Mouse (Mus musculus) lung, embryonic 14.5 days (tissue): Measurements from ENCODE around the gene Prss32. TPM values are rescaled to one million over a fixed set of nuclear protein-coding genes. Genes with fewer than 3 reads are reported as not detected.
A peak's percentile ranks its signal among the peaks of the same experiment; 100 is the strongest.

Experiments
- ATAC-seq: fragments of 200-750 bp; cut with Nextera tagmentation; 2 replicates; pipeline ENCODE4 v1.8.0; 2017; ENCODE audit warnings: mild to moderate bottlenecking, moderate TSS enrichment, moderate library complexity; ENCODE audit not compliant: insufficient read depth
- DNase-seq: peaks from one replicate; pipeline ENCODE4 v3.0.0-alpha.2; 2015
- H3K27ac ChIP-seq: fragments of 300-500 bp; sonication (generic); 2 replicates; pipeline ENCODE4 v1.5.1; 2014; ENCODE audit warnings: low read depth, mild to moderate bottlenecking, moderate library complexity
- H3K27me3 ChIP-seq: fragments of 300-500 bp; sonication (generic); 2 replicates; pipeline ENCODE4 v1.6.1; 2014; ENCODE audit warnings: low read length, control low read depth; ENCODE audit not compliant: insufficient read depth
- H3K36me3 ChIP-seq: fragments of 300-500 bp; sonication (generic); 2 replicates; pipeline ENCODE4 v1.6.1; 2014; ENCODE audit warnings: control low read depth; ENCODE audit not compliant: insufficient read depth
- H3K4me1 ChIP-seq: fragments of 300-500 bp; sonication (generic); 2 replicates; pipeline ENCODE4 v1.6.1; 2014; ENCODE audit warnings: antibody characterized with exemption, control low read depth; ENCODE audit not compliant: insufficient read depth
- H3K4me2 ChIP-seq: fragments of 300-500 bp; sonication (generic); 2 replicates; pipeline ENCODE4 v1.6.1; 2014; ENCODE audit warnings: mild to moderate bottlenecking
- H3K4me3 ChIP-seq: fragments of 300-500 bp; sonication (generic); 2 replicates; pipeline ENCODE4 v1.5.1; 2014; ENCODE audit warnings: low read depth, low read length
- H3K9ac ChIP-seq: fragments of 300-500 bp; sonication (generic); 2 replicates; pipeline ENCODE4 v1.6.1; 2014
- H3K9me3 ChIP-seq: fragments of 300-500 bp; sonication (generic); 2 replicates; pipeline ENCODE4 v1.6.1; 2016; ENCODE audit warnings: low read depth, low read length, control low read depth
- CTCF ChIP-seq: IDR thresholded peaks from 2 replicates; pipeline ENCODE4 v1.5.1; 2016; ENCODE audit warnings: antibody characterized with exemption, low read depth
- WGBS: fragments of 180-500 bp; shearing (Covaris S2); extraction: QIAGEN DNeasy Blood & Tissue Kit; methylation state at CpG from one replicate; pipeline ENCODE4 v1.1.7; 2014; 5-methylcytosine and 5-hydroxymethylcytosine counted together
- polyA plus RNA-seq: library from polyadenylated mRNA; unstranded; fragments of >200 nt; fragmentation: Nextera tagmentation; extraction: Ambion mirVana; gene quantifications from 2 replicates; pipeline ENCODE4 v1.2.1, GENCODE M21; 2014

Gene Prss32
- polyA plus RNA-seq, 1 experiment from 2014 or later: not detected

GRCm38 (mm10) chr17:23823614-23824013 lies 20.0 kb upstream of the Prss32 start:
- Histone ChIP-seq H3K4me3 (no peak overlapping the region), H3K4me2 (no peak overlapping the region), H3K27ac (no peak overlapping the region), H3K4me1 (0 out of 2 replicates have a peak, but pooled peaks cover 5% of the 10 kb centered on the region), H3K27me3 (no peaks in the 10 kb centered on the region), H3K36me3 (peaks cover 88% of the 10 kb centered on the region), H3K9me3 (no peaks in the 10 kb centered on the region), H3K9ac (no peak overlapping the region)
- ATAC-seq (no peak), DNase-seq (no peak)
- WGBS: 88% methylated on average over 12 of the region's 12 CpGs
- no peak for TF ChIP-seq CTCF

- 0 out of 2 replicates have a peak, but pooled peaks cover 5% of the 10 kb centered on the region for H3K4me1 ChIP-seq
- H3K27ac ChIP-seq: no peak overlapping the region
- H3K9ac ChIP-seq: no peak overlapping the region
- ATAC-seq (no peak), DNase-seq (no peak)
- 79% methylated on average over 4 of the region's 4 CpGs for WGBS
- no peak overlapping the region for H3K4me3 ChIP-seq
- H3K9me3 ChIP-seq: peaks cover 5% of the 10 kb centered on the region; the same call in 1 of the 2 replicates
- no peak for TF ChIP-seq CTCF
- H3K27me3 ChIP-seq: no peaks in the 10 kb centered on the region
- H3K36me3 ChIP-seq: peaks cover 69% of the 10 kb centered on the region
- no peak overlapping the region for H3K4me2 ChIP-seq
Measured at GRCm38 (mm10) chr17:23825591-23825990, 18.1 kb upstream of the Prss32 start.

- peaks cover 3% of the 10 kb centered on the region; the same call in 1 of the 2 replicates for H3K27me3 ChIP-seq
- peaks cover 40% of the 10 kb centered on the region for H3K36me3 ChIP-seq
- peaks cover 5% of the 10 kb centered on the region; the same call in 1 of the 2 replicates for H3K9me3 ChIP-seq
- H3K27ac ChIP-seq: peak overlapping the region; percentile 94
- peak overlapping the region; percentile 74 for H3K4me2 ChIP-seq
- H3K4me3 ChIP-seq: peak overlapping the region; percentile 83
- H3K4me1 ChIP-seq: 0 out of 2 replicates have a peak, but pooled peaks cover 5% of the 10 kb centered on the region
- peak; percentile 79 for ATAC-seq
- peak overlapping the region; percentile 83 for H3K9ac ChIP-seq
- WGBS: under 1% methylated on average over 47 of the region's 47 CpGs
- TF ChIP-seq CTCF: peak; percentile 51
- DNase-seq: peak; percentile 68
Measured at GRCm38 (mm10) chr17:23828271-23829001, 15.2 kb upstream of the Prss32 start.

- Histone ChIP-seq H3K27ac (peak within 1 kb of the TSS; percentile 94), H3K27me3 (peaks cover 3% of the 10 kb centered on the region; the same call in 1 of the 2 replicates), H3K9ac (peak within 1 kb of the TSS; percentile 83), H3K9me3 (peaks cover 5% of the 10 kb centered on the region; the same call in 1 of the 2 replicates), H3K4me2 (peak within 1 kb of the TSS; percentile 74), H3K4me1 (0 out of 2 replicates have a peak, but pooled peaks cover 5% of the 10 kb centered on the region), H3K4me3 (peak within 1 kb of the TSS; percentile 83), H3K36me3 (peaks cover 33% of the 10 kb centered on the region)
- peak; percentile 72 for TF ChIP-seq CTCF
- DNase-seq (peak; percentile 93), ATAC-seq (peak; percentile 93)
- under 1% methylated on average over 28 of the region's 42 CpGs for WGBS
Measured at GRCm38 (mm10) chr17:23829064-23829619, 14.5 kb upstream of the Prss32 start, which contains the start of gene Elob. Gene Elob, minus strand, starts transcription at chr17:23829136.

- 92% methylated on average over 1 of the region's 1 CpGs for WGBS
- H3K9me3 ChIP-seq: peaks cover 5% of the 10 kb centered on the region; the same call in 1 of the 2 replicates
- no peak overlapping the region for H3K4me2 ChIP-seq
- no peak overlapping the region for H3K27ac ChIP-seq
- H3K9ac ChIP-seq: no peak overlapping the region
- no peak overlapping the region for H3K4me3 ChIP-seq
- H3K4me1 ChIP-seq: 0 out of 2 replicates have a peak, but pooled peaks cover 5% of the 10 kb centered on the region
- ATAC-seq: no peak
- peaks cover 3% of the 10 kb centered on the region; the same call in 1 of the 2 replicates for H3K27me3 ChIP-seq
- H3K36me3 ChIP-seq: peaks cover 12% of the 10 kb centered on the region
- no peak for DNase-seq
- no peak for TF ChIP-seq CTCF
Measured at GRCm38 (mm10) chr17:23831201-23831600, 12.5 kb upstream of the Prss32 start.

GRCm38 (mm10) chr17:23836006-23836575 lies 7.6 kb upstream of the Prss32 start, which contains the start of gene Prss33:
Gene Prss33, minus strand, starts transcription at chr17:23836056.
- Histone ChIP-seq H3K9me3 (no peaks in the 10 kb centered on the region), H3K4me2 (no peak within 1 kb of the TSS), H3K27ac (no peak within 1 kb of the TSS), H3K27me3 (peaks cover 3% of the 10 kb centered on the region; the same call in 1 of the 2 replicates), H3K36me3 (no peaks in the 10 kb centered on the region), H3K4me3 (no peak within 1 kb of the TSS), H3K9ac (no peak within 1 kb of the TSS), H3K4me1 (no peaks in the 10 kb centered on the region)
- WGBS: 66% methylated on average over 8 of the region's 8 CpGs
- no peak for ATAC-seq
- DNase-seq: no peak
- TF ChIP-seq CTCF: no peak
